Mouse (Mus musculus) limb, embryonic 13.5 days (tissue): ENCODE measurements around the gene Nxt2. TPM values are rescaled to one million over a fixed set of nuclear protein-coding genes. Genes with fewer than 3 reads are reported as not detected.
"Not testable (repeated sequence)": the region's sequence is repeated elsewhere in the genome, so short reads cannot be mapped to it uniquely, and the experiment has no call there.

Experiments used
- ATAC-seq: fragments of 200-750 bp; cut with Nextera tagmentation; 2 replicates; pipeline ENCODE4 v1.8.0; 2017; ENCODE audit warnings: low read depth, moderate number of reproducible peaks, moderate TSS enrichment; ENCODE audit not compliant: low FRiP score
- H3K27ac ChIP-seq: fragments of 300-500 bp; sonication (generic); 2 replicates; pipeline ENCODE4 v1.5.1; 2015; ENCODE audit warnings: inconsistent platforms, mild to moderate bottlenecking, moderate library complexity
- H3K27me3 ChIP-seq: fragments of 300-500 bp; sonication (generic); 2 replicates; pipeline ENCODE4 v1.6.1; 2015; ENCODE audit warnings: mild to moderate bottlenecking, inconsistent platforms
- H3K36me3 ChIP-seq: fragments of 300-500 bp; sonication (generic); 2 replicates; pipeline ENCODE4 v1.6.1; 2015; ENCODE audit warnings: inconsistent platforms, mild to moderate bottlenecking, moderate library complexity
- H3K4me1 ChIP-seq: fragments of 300-500 bp; sonication (generic); 2 replicates; pipeline ENCODE4 v1.6.1; 2015; ENCODE audit warnings: inconsistent platforms
- H3K4me2 ChIP-seq: fragments of 300-500 bp; sonication (generic); replicated peaks from 2 replicates; pipeline ENCODE4 v1.6.1; 2015; ENCODE audit warnings: inconsistent platforms, mild to moderate bottlenecking, moderate library complexity
- H3K4me3 ChIP-seq: fragments of 300-500 bp; sonication (generic); 2 replicates; pipeline ENCODE4 v1.5.1; 2015; ENCODE audit warnings: moderate library complexity, mild to moderate bottlenecking, inconsistent platforms
- H3K9ac ChIP-seq: fragments of 300-500 bp; sonication (generic); 2 replicates; pipeline ENCODE4 v1.6.1; 2015; ENCODE audit warnings: mild to moderate bottlenecking, inconsistent platforms
- H3K9me3 ChIP-seq: fragments of 300-500 bp; sonication (generic); 2 replicates; pipeline ENCODE4 v1.6.1; 2016; ENCODE audit warnings: inconsistent platforms
- WGBS: fragments of 180-500 bp; shearing (Covaris S2); methylation state at CpG from one replicate; pipeline ENCODE4 v1.1.7; 2015; 5-methylcytosine and 5-hydroxymethylcytosine counted together
- polyA plus RNA-seq: library from polyadenylated mRNA; unstranded; fragments of >200 nt; fragmentation: Nextera tagmentation; extraction: Ambion mirVana; gene quantifications from 2 replicates; pipeline ENCODE4 v1.2.1, GENCODE M21; 2015

The Nxt2 gene
- polyA plus RNA-seq, 1 experiment from 2014 or later, result 12.7 TPM

GRCm38 (mm10) chrX:142236146-142236545 lies 9.6 kb downstream of the Nxt2 start:
- not testable (repeated sequence) for H3K4me2 ChIP-seq, H3K4me1 ChIP-seq, H3K4me3 ChIP-seq, H3K36me3 ChIP-seq, H3K9me3 ChIP-seq, H3K27ac ChIP-seq, ATAC-seq, H3K27me3 ChIP-seq, H3K9ac ChIP-seq
- WGBS, result 88% methylated on average over 1 of the region's 1 CpGs

- Histone ChIP-seq H3K4me3 (no peak overlapping the region), H3K4me1 (no peaks in the 10 kb centered on the region), H3K36me3 (no peaks in the 10 kb centered on the region), H3K27me3 (no peaks in the 10 kb centered on the region), H3K9me3 (no peaks in the 10 kb centered on the region), H3K27ac (no peak overlapping the region), H3K9ac (no peak overlapping the region), H3K4me2 (no peak overlapping the region)
- WGBS, result 58% methylated on average over 2 of the region's 2 CpGs
- no peak for ATAC-seq
Observed at GRCm38 (mm10) chrX:142237101-142237500, 10.5 kb downstream of the Nxt2 start.

- 73% methylated on average over 5 of the region's 5 CpGs for WGBS
- ATAC-seq, result no peak
- Histone ChIP-seq H3K4me3 (no peak overlapping the region), H3K9me3 (no peaks in the 10 kb centered on the region), H3K4me2 (no peak overlapping the region), H3K27me3 (peaks cover 11% of the 10 kb centered on the region; the same call in 1 of the 2 replicates), H3K27ac (no peak overlapping the region), H3K36me3 (no peaks in the 10 kb centered on the region), H3K9ac (no peak overlapping the region), H3K4me1 (no peaks in the 10 kb centered on the region)
Observed at GRCm38 (mm10) chrX:142245682-142246327, 19.2 kb downstream of the Nxt2 start.

GRCm38 (mm10) chrX:142250008-142250736 lies 23.6 kb downstream of the Nxt2 start:
- no peak overlapping the region for H3K9ac ChIP-seq
- ATAC-seq, result no peak
- H3K4me2 ChIP-seq, result no peak overlapping the region
- H3K4me1 ChIP-seq, result no peaks in the 10 kb centered on the region
- WGBS, result 84% methylated on average over 7 of the region's 7 CpGs
- H3K9me3 ChIP-seq, result no peaks in the 10 kb centered on the region
- no peak overlapping the region for H3K27ac ChIP-seq
- H3K27me3 ChIP-seq, result peaks cover 8% of the 10 kb centered on the region; the same call in 1 of the 2 replicates
- no peak overlapping the region for H3K4me3 ChIP-seq
- no peaks in the 10 kb centered on the region for H3K36me3 ChIP-seq

- peaks cover 25% of the 10 kb centered on the region; the same call in 1 of the 2 replicates for H3K27me3 ChIP-seq
- no peak overlapping the region for H3K9ac ChIP-seq
- WGBS, result 73% methylated on average over 3 of the region's 3 CpGs
- no peak for ATAC-seq
- no peaks in the 10 kb centered on the region for H3K4me1 ChIP-seq
- no peaks in the 10 kb centered on the region for H3K9me3 ChIP-seq
- no peak overlapping the region for H3K27ac ChIP-seq
- H3K4me3 ChIP-seq, result no peak overlapping the region
- H3K36me3 ChIP-seq, result no peaks in the 10 kb centered on the region
- H3K4me2 ChIP-seq, result no peak overlapping the region
Observed at GRCm38 (mm10) chrX:142276031-142276430, 49.5 kb downstream of the Nxt2 start.

- H3K9ac ChIP-seq, result no peak overlapping the region
- 45% methylated on average over 3 of the region's 3 CpGs for WGBS
- no peaks in the 10 kb centered on the region for H3K9me3 ChIP-seq
- peaks cover 28% of the 10 kb centered on the region; the same call in 1 of the 2 replicates for H3K27me3 ChIP-seq
- H3K27ac ChIP-seq, result no peak overlapping the region
- ATAC-seq, result peak; percentile 64; the same call in 1 of the 2 replicates
- H3K36me3 ChIP-seq, result no peaks in the 10 kb centered on the region
- no peak overlapping the region for H3K4me2 ChIP-seq
- no peak overlapping the region for H3K4me3 ChIP-seq
- H3K4me1 ChIP-seq, result no peaks in the 10 kb centered on the region
Observed at GRCm38 (mm10) chrX:142276573-142276972, 50.0 kb downstream of the Nxt2 start.

- no peaks in the 10 kb centered on the region for H3K4me1 ChIP-seq
- H3K9me3 ChIP-seq, result no peaks in the 10 kb centered on the region
- WGBS, result 44% methylated on average over 5 of the region's 5 CpGs
- no peak overlapping the region for H3K9ac ChIP-seq
- ATAC-seq, result peak; percentile 61
- H3K27ac ChIP-seq, result no peak overlapping the region
- H3K4me2 ChIP-seq, result no peak overlapping the region
- peaks cover 46% of the 10 kb centered on the region; the same call in 1 of the 2 replicates for H3K27me3 ChIP-seq
- H3K4me3 ChIP-seq, result no peak overlapping the region
- no peaks in the 10 kb centered on the region for H3K36me3 ChIP-seq
Observed at GRCm38 (mm10) chrX:142285905-142286304, 59.3 kb downstream of the Nxt2 start.

Other genes starting within 250 kb of the Nxt2 start
- gene Gucy2f, start 29.8 kb upstream of the Nxt2 start, polyA plus RNA-seq, result 0.01 TPM in 1 of 2 replicates, not detected in the other
- 50.9 and 51.1 TPM in 2 replicates for gene Kcne1l, start 79.5 kb downstream of the Nxt2 start, polyA plus RNA-seq
- 10.2 and 10.7 TPM in 2 replicates for gene Acsl4, start 163.8 kb downstream of the Nxt2 start, polyA plus RNA-seq